Mouse (Mus musculus) kidney, adult 2 months (tissue): ENCODE measurements around the gene Itga3.

Source experiments
- CTCF ChIP-seq: fragments of 200-500 bp; conservative IDR thresholded peaks from 2 replicates; pipeline ENCODE4 v1.5.1; 2011; ENCODE audit warnings: low read depth, mild to moderate bottlenecking, control low read depth, low read length, moderate library complexity, mixed read lengths; ENCODE audit not compliant: insufficient read depth, insufficient read length
- POLR2A ChIP-seq: fragments of 200-500 bp; IDR thresholded peaks from one replicate; pipeline ENCODE4 v1.6.1; 2011; ENCODE audit warnings: low read depth, low read length, control low read depth

GRCm38 (mm10) chr11:95039766-95040165 lies 36.8 kb downstream of the Itga3 start:
- TF ChIP-seq CTCF (no peak), POLR2A (no peak)
